Mouse (Mus musculus): ENCODE results near the gene Sh3rf3. TPM values are rescaled to one million over a fixed set of nuclear protein-coding genes. Genes with fewer than 3 reads are reported as not detected.

Sh3rf3 gene
- polyA plus RNA-seq, 1 experiment from 2014 or later = 0.03 TPM

DNA sequence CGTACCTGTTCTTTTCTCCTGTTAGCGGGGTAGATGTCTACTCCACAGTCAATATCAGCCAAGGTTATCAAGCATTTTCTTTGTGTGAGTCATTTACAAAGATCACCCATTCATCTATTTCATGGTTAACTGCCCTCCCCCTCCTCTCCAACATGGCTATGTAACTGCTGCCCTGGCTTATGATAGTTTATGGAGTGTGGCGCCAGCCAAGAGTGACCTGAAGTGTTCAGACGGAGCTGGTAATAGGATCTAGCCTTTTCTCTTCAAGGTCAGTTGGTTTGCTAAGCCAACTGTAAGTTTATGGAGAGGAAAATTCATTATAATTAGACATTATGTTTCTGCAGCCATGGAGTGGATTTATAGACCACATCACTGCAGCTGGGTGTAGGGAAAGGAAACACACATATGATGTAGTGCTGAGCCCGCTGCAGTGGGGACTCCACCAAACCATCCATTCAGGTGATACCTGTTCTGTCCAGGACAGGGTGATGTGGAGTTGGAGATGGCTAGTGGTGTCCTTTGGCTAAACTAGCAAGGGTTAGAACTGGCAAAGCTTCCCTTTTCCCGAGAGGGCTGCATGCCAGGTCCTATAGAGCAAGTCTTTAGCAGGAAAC is 109.2 kb downstream of the Sh3rf3 start:
- Histone ChIP-seq H3K4me3 (replicated peaks) (no peak overlapping the region), H3K4me2 (no peak overlapping the region), H3K27me3 (no peaks in the 10 kb centered on the region), H3K9ac (no peak overlapping the region), H3K27ac (replicated peaks) (no peak overlapping the region), H3K36me3 (replicated peaks) (no peaks in the 10 kb centered on the region), H3K9me3 (replicated peaks) (no peaks in the 10 kb centered on the region), H3K4me1 (replicated peaks) (no peaks in the 10 kb centered on the region)
- 68% methylated on average over 6 of the region's 6 CpGs for WGBS (ENCODE audit: insufficient replicate concordance)
- ATAC-seq (ENCODE audit: insufficient read depth) = no peak

DNA sequence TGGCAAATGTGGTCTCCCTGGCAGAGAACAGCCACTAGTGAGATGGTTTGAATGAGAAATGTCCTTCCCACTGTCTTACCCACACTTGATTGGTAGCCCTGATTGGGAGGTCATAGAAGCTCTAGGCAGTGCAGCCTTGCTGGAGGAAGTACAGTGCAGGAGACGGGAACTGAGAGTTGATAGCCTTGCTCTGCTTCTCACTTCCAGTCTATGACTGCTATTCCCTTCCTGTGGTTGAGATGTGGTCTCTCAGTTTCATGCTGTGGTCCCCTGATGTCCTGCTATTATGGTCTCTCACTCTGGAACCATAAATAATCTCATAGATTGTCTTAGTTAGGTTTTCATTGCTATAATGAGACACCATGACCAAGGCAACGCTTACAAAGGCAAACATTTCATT is 109.8 kb downstream of the Sh3rf3 start:
- no peak overlapping the region for H3K9ac ChIP-seq
- 36% methylated on average over 2 of the region's 2 CpGs for WGBS (ENCODE audit: insufficient replicate concordance)
- ATAC-seq (ENCODE audit: insufficient read depth) = no peak
- no peaks in the 10 kb centered on the region for H3K27me3 ChIP-seq
- H3K27ac ChIP-seq (replicated peaks) = no peak overlapping the region
- no peak overlapping the region for H3K4me2 ChIP-seq
- H3K4me3 ChIP-seq (replicated peaks) = no peak overlapping the region
- no peaks in the 10 kb centered on the region for H3K9me3 ChIP-seq (replicated peaks)
- H3K36me3 ChIP-seq (replicated peaks) = no peaks in the 10 kb centered on the region
- H3K4me1 ChIP-seq (replicated peaks) = no peaks in the 10 kb centered on the region

DNA sequence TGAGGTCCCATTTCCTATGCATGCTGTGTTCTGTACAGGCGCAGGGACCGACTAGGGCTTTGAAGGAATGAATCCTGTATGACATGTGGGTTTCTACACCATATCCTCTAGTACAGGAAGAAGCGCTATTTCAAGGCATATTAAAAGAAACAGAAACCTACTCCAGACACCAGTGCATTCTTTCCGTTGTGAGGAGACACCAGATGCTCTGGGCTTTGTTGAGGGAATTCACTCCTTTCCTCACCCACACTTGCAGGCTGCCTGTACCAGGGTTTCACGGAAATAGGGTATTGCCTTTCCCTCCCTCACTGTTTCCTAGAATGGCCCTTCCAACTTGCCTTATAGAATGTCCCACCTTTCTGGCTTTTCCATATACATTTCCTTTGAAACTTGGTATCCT is 113.4 kb downstream of the Sh3rf3 start:
- no peaks in the 10 kb centered on the region for H3K27me3 ChIP-seq
- ATAC-seq (ENCODE audit: insufficient read depth) = no peak
- H3K36me3 ChIP-seq (replicated peaks) = no peaks in the 10 kb centered on the region
- H3K4me3 ChIP-seq (replicated peaks) = no peak overlapping the region
- H3K9me3 ChIP-seq (replicated peaks) = no peaks in the 10 kb centered on the region
- 50% methylated on average over 5 of the region's 5 CpGs for WGBS (ENCODE audit: insufficient replicate concordance)
- no peak overlapping the region for H3K9ac ChIP-seq
- no peak overlapping the region for H3K27ac ChIP-seq (replicated peaks)
- H3K4me1 ChIP-seq (replicated peaks) = no peaks in the 10 kb centered on the region
- H3K4me2 ChIP-seq = no peak overlapping the region

DNA sequence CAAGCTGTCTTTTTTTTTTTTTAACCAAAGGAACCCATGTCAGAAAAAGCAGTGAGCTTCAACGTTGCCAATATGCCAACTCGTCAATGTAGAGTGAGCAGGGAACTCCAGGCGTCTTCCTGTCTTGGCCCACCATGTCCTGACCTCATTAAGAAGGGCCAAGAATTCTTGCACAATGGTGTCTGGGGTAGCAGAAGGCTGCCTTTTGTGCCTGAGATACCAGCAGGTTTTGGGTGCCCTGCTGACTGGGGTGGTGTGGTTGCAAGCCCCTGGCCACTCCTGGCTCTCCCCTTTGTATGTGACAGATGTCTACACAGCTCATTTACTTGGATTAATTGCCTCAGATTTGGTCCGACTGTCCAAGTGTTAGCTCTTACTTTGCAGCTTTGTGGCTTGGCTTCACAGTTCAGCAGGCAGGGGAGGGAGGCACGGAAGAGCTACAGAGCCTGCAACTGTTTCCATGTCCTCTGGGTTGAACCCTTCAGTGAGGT is 115.8 kb downstream of the Sh3rf3 start:
- Histone ChIP-seq H3K9me3 (replicated peaks) (no peaks in the 10 kb centered on the region), H3K36me3 (replicated peaks) (no peaks in the 10 kb centered on the region), H3K27me3 (no peaks in the 10 kb centered on the region), H3K27ac (replicated peaks) (no peak overlapping the region), H3K4me3 (replicated peaks) (no peak overlapping the region), H3K4me1 (replicated peaks) (no peaks in the 10 kb centered on the region), H3K9ac (no peak overlapping the region), H3K4me2 (no peak overlapping the region)
- 48% methylated on average over 5 of the region's 5 CpGs for WGBS (ENCODE audit: insufficient replicate concordance)
- no peak for ATAC-seq (ENCODE audit: insufficient read depth)

DNA sequence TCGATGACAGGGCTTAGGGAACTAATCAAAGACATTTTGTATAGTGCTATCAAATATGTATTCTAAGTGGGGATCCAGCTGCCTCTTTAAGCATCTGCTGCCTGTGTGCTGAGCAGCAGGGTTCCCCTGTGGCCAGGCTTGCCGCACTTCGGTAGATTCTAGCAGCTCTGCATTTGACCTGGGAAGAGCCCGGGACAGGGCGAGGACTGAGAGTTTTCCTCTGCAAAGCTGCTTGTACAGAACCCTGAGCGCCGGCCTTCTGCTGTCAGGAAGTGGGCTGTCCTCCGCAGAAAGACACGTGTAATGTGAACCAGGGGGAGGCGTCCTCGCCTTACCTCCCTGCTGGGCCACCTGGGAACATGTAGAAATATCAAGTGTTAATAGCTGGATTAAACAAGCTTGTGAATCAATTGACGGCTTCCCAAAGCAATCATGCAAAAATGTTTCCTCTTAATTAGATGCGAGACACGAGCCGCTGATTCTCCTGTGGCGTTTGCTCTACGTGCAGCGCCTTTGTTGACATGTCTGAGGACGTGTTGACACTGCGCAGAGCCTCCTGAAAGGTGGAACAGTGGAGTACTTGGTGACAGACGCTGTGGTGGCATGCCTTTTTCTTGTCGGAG is 119.1 kb downstream of the Sh3rf3 start:
- H3K4me1 ChIP-seq (replicated peaks) = no peaks in the 10 kb centered on the region
- no peak overlapping the region for H3K4me3 ChIP-seq (replicated peaks)
- no peak overlapping the region for H3K27ac ChIP-seq (replicated peaks)
- peak overlapping the region; percentile 32 for H3K4me2 ChIP-seq
- no peaks in the 10 kb centered on the region for H3K27me3 ChIP-seq
- H3K36me3 ChIP-seq (replicated peaks) = no peaks in the 10 kb centered on the region
- H3K9me3 ChIP-seq (replicated peaks) = no peaks in the 10 kb centered on the region
- peak; percentile 44; the same call in 1 of the 2 replicates for ATAC-seq (ENCODE audit: insufficient read depth)
- 43% methylated on average over 22 of the region's 22 CpGs for WGBS (ENCODE audit: insufficient replicate concordance)
- no peak overlapping the region for H3K9ac ChIP-seq

DNA sequence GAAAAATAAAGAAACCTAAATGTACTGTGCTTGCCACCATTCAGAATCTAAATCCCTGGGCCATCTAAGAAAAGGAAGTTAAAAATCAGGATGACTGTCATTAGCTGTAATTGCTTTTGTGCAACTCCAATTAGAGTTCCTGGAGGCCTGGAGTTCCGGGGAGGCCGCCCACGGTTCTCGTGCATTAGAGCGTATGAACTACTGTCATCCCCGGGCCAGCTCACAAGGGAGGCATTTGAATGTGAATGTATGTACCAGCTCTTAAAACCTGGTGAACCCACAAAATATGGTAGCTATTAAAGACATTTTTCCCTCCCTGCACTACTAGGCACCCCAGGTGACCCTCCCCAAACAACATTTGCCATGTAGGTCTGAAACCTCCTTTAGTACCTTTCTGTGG is 122.4 kb downstream of the Sh3rf3 start:
- ATAC-seq (ENCODE audit: insufficient read depth) = no peak
- Histone ChIP-seq H3K36me3 (replicated peaks) (no peaks in the 10 kb centered on the region), H3K4me2 (no peak overlapping the region), H3K27ac (replicated peaks) (no peak overlapping the region), H3K4me3 (replicated peaks) (no peak overlapping the region), H3K9ac (no peak overlapping the region), H3K27me3 (no peaks in the 10 kb centered on the region), H3K9me3 (replicated peaks) (no peaks in the 10 kb centered on the region), H3K4me1 (replicated peaks) (no peaks in the 10 kb centered on the region)
- WGBS (ENCODE audit: insufficient replicate concordance) = 73% methylated on average over 6 of the region's 6 CpGs

DNA sequence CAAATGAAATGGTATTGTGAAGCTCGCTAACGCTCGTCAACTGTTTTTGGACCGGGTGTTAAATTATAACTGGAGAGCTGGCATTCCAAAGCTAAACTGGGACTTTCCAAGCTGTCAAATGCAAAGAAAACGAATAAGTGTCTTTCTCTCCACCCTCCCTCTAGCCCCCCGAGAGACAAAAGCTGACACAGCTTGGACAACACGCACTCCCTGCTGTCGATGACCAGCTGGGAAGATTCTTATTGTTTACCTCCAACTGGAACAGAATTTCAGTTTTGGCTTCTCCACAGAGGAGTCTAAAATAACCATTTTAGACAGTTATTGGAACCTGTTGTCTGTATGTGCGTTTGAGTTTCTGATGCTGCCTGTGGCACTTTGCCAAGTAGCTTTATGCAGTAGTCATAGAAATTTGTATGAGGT is 123.3 kb downstream of the Sh3rf3 start:
- ATAC-seq (ENCODE audit: insufficient read depth) = no peak
- Histone ChIP-seq H3K9me3 (replicated peaks) (no peaks in the 10 kb centered on the region), H3K27ac (replicated peaks) (no peak overlapping the region), H3K4me2 (no peak overlapping the region), H3K9ac (no peak overlapping the region), H3K4me3 (replicated peaks) (no peak overlapping the region), H3K4me1 (replicated peaks) (no peaks in the 10 kb centered on the region), H3K27me3 (no peaks in the 10 kb centered on the region), H3K36me3 (replicated peaks) (no peaks in the 10 kb centered on the region)
- WGBS (ENCODE audit: insufficient replicate concordance) = 70% methylated on average over 9 of the region's 9 CpGs

DNA sequence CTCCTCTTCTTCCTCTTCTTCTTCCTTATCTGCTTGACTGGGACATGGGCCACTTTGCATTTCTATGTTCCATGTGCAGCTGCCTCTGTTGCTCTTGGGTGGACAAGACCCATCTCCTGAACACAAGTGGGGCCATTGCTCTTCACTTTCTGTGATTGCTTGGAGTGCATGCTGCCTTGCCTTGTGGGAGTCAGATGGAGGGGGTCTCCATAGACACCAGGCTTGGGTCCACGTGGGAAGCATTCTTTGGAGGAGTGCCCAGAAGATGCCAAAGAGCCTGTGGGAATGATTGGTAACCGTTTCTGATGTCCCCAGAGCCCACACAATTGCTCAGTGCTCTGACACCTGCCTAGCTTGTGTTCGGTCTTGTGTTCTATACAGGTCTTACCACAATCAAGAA is 124.4 kb downstream of the Sh3rf3 start:
- H3K9ac ChIP-seq = no peak overlapping the region
- H3K4me3 ChIP-seq (replicated peaks) = no peak overlapping the region
- no peaks in the 10 kb centered on the region for H3K9me3 ChIP-seq (replicated peaks)
- no peaks in the 10 kb centered on the region for H3K27me3 ChIP-seq
- H3K36me3 ChIP-seq (replicated peaks) = no peaks in the 10 kb centered on the region
- H3K4me2 ChIP-seq = no peak overlapping the region
- H3K4me1 ChIP-seq (replicated peaks) = no peaks in the 10 kb centered on the region
- 37% methylated on average over 3 of the region's 3 CpGs for WGBS (ENCODE audit: insufficient replicate concordance)
- no peak for ATAC-seq (ENCODE audit: insufficient read depth)
- no peak overlapping the region for H3K27ac ChIP-seq (replicated peaks)

DNA sequence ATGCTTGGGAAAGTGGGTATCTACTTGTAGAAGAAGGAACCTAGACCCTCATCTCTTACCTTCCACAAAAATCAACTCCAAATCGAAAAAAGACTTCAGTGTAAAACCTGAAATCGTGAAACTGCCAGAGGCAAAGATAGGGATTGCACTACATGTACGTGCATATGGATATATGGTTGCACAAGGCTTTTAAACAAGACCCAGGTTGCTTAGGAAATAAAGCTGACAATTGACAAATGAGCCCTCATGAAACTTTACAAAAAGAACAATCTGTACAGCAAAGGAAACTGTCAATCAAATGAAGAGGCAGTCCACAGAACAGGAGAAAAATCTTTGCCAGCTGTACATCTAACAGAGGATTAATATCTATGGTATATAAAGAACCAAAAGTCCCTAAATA is 129.7 kb downstream of the Sh3rf3 start:
- no peaks in the 10 kb centered on the region for H3K9me3 ChIP-seq (replicated peaks)
- 52% methylated on average over 3 of the region's 3 CpGs for WGBS (ENCODE audit: insufficient replicate concordance)
- H3K4me1 ChIP-seq (replicated peaks) = no peaks in the 10 kb centered on the region
- no peak overlapping the region for H3K9ac ChIP-seq
- H3K27me3 ChIP-seq = no peaks in the 10 kb centered on the region
- no peak for ATAC-seq (ENCODE audit: insufficient read depth)
- no peak overlapping the region for H3K27ac ChIP-seq (replicated peaks)
- no peaks in the 10 kb centered on the region for H3K36me3 ChIP-seq (replicated peaks)
- H3K4me3 ChIP-seq (replicated peaks) = no peak overlapping the region
- H3K4me2 ChIP-seq = no peak overlapping the region

DNA sequence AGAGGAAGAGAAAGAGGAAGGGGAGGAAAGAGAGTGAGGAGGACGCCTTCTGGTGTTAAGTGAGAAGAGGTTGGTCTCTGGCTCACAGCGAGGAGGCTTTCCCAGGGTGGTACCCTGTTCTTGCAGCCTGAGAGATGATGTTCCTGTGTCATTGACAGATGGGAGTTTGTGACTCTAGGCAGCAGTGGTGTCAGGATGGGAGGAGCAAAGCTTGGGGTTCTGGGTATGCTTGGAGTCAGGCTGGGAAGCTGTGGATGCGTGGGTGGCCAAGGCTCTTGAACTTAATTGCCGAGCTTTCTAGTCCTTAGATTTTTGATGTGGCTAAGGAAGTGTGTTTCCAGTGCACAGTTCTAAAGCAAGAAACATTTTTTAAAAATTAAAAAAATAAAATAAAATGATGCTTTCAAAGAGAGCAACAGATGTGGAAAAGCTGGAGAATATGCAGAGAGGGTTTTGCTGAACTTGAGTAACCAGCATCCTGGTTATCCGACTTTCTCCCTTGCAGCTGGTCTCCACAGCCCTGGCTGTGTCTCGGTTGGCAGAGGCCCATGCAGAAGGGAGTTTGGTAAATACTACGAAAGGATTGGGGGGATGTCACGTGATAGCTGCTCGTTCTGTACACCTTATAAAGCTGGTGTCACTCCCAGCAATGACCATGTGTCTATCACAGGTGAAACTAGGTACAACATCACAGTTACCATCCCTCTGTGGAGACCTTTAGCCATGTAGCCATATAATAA is 130.7 kb downstream of the Sh3rf3 start:
- 52% methylated on average over 9 of the region's 9 CpGs for WGBS (ENCODE audit: insufficient replicate concordance)

DNA sequence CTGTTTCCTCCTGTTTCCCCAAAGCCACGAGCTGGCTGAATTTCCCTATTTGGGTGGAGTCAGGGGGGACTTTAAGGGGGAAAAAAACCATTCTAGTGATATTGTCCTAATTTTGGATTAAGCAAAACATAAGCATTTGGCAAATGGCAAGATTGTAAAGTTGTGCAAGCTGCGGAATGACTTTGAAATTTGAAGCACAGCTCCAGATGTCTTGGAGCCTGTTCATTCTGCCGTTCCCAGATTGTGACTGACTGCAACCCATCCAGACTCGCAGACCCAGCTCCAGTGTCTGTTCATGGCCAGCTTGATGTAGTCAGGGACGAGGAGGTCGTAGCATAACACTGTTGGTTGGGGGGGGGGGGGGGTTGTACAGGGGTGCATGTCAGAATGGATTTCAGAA is 131.8 kb downstream of the Sh3rf3 start:
- no peak for ATAC-seq (ENCODE audit: insufficient read depth)
- Histone ChIP-seq H3K36me3 (replicated peaks) (no peaks in the 10 kb centered on the region), H3K4me2 (no peak overlapping the region), H3K9me3 (replicated peaks) (no peaks in the 10 kb centered on the region), H3K27ac (replicated peaks) (no peak overlapping the region), H3K4me3 (replicated peaks) (no peak overlapping the region), H3K9ac (no peak overlapping the region), H3K4me1 (replicated peaks) (no peaks in the 10 kb centered on the region), H3K27me3 (no peaks in the 10 kb centered on the region)
- WGBS (ENCODE audit: insufficient replicate concordance) = 48% methylated on average over 6 of the region's 6 CpGs

More for the DNA sequence above, 130.7 kb downstream of the Sh3rf3 start:
- ATAC-seq (ENCODE audit: insufficient read depth) = no peak
- no peak overlapping the region for H3K4me2 ChIP-seq
- no peaks in the 10 kb centered on the region for H3K27me3 ChIP-seq
- H3K36me3 ChIP-seq (replicated peaks) = no peaks in the 10 kb centered on the region
- H3K4me3 ChIP-seq (replicated peaks) = no peak overlapping the region
- no peak overlapping the region for H3K27ac ChIP-seq (replicated peaks)
- no peaks in the 10 kb centered on the region for H3K4me1 ChIP-seq (replicated peaks)
- no peaks in the 10 kb centered on the region for H3K9me3 ChIP-seq (replicated peaks)
- H3K9ac ChIP-seq = no peak overlapping the region

Measured in liver, embryonic 15.5 days (tissue).